Mouse (Mus musculus) erythroblast, embryonic 14.5 days (primary cell): ENCODE results near the gene Necap1.

Experiments
- GATA1 ChIP-seq: IDR thresholded peaks from 2 replicates; pipeline ENCODE4 v1.6.1; 2012; ENCODE audit warnings: low read length, inconsistent platforms, mixed read lengths
- TAL1 ChIP-seq: IDR thresholded peaks from 3 replicates; pipeline ENCODE4 v1.6.1; 2012; ENCODE audit warnings: low read length, inconsistent platforms, mixed read lengths

DNA sequence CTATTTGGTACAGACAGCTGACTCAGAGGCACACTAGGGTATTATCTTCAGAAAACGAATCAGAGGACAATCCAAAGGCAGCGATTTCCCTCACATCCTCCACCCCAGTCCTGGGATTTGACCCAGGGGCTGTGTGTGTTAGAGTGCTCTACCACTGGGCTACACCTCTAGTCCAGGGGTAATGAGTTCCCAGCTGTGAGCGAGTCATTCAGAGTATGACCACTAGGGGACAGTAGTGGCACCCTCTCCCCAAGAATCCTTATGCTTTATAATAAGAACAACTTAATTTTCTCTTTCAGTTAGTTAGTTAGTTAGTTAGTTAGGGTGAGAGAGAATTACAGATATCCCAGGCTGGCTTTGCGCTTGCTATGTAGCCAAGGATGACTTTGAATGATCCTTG, 39.9 kb upstream of the Necap1 start:
- TF ChIP-seq TAL1 (no peak), GATA1 (no peak)
